Mouse (Mus musculus) heart, adult 18-20 months (tissue): ENCODE measurements around the gene Ccdc167. TPM values are rescaled to one million over a fixed set of nuclear protein-coding genes. Genes with fewer than 3 reads are reported as not detected.

Experiments used
- total RNA-seq, 2 experiments: library from RNA; stranded (reverse); gene quantifications; 2 replicates each; pipeline ENCODE4 v1.2.3; 2021

Ccdc167 gene
- total RNA-seq, 2 experiments from 2014 or later, result 12.2 to 12.3 TPM

Other genes with a start within 250 kb of the Ccdc167 start
- gene Pim1, start 226.3 kb downstream of the Ccdc167 start, total RNA-seq, result 10 to 100 TPM; 12.7 to 21.2 TPM
- gene Gm17657, start 167.4 kb downstream of the Ccdc167 start, total RNA-seq, result not detected
- 10 to 100 TPM; 12.5 to 13.3 TPM for gene Tbc1d22b, start 167.3 kb downstream of the Ccdc167 start, total RNA-seq
- gene Tmem217, start 164.7 kb downstream of the Ccdc167 start, total RNA-seq, result not detected
- 10 to 100 TPM; 18.6 to 21.9 TPM for gene Rnf8, start 102.3 kb downstream of the Ccdc167 start, total RNA-seq
- gene Gm28043, start 102.2 kb downstream of the Ccdc167 start, total RNA-seq, result under 1 TPM; 0.35 to 0.87 TPM
- 10 to 100 TPM; 55.9 to 65.9 TPM for gene Cmtr1, start 56.4 kb downstream of the Ccdc167 start, total RNA-seq